Mouse (Mus musculus): ENCODE data around the gene 2310079G19Rik. TPM values are rescaled to one million over a fixed set of nuclear protein-coding genes. Genes with fewer than 3 reads are reported as not detected.

Gene 2310079G19Rik
- polyA plus RNA-seq (2015; fragmentation: Nextera tagmentation; extraction: Ambion mirVana): not detected in 2 replicates

DNA sequence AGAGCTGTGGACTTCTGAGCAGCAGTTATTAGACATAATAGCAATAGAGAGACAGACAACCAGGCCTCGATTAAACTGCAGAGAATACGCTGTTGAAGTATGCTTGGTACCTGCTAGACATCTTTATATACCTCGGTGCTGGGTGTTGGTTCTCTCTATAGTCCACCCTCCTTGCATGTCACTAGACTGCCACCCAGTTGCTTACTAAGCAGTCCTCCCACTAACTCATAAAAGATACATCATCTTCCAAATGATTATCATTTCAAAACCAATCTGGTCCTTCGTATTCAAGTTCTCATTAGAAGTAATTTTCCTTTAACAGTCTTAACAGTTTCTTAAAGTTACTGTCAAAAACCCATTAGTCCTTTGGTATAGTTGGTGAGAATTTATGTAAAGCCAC, at the start of gene 2310079G19Rik:
TSS of gene 2310079G19Rik (minus strand) at position 101 of the 400 bp plus-strand sequence.
- H3K27me3 ChIP-seq (ENCODE audit: control insufficient read depth, insufficient read depth, low read depth, low read length): no peaks in the 10 kb centered on the region
- 92% methylated on average over 4 of the region's 4 CpGs for whole genome bisulfite sequencing
- H3K36me3 ChIP-seq (ENCODE audit: control insufficient read depth, insufficient read depth, low read length): no peaks in the 10 kb centered on the region
- no peaks in the 10 kb centered on the region for H3K4me1 ChIP-seq (ENCODE audit: control insufficient read depth, insufficient read depth, low read length)
- no peak within 1 kb of the TSS for H3K27ac ChIP-seq (ENCODE audit: low read length)
- H3K9ac ChIP-seq (ENCODE audit: low read depth, low read length): no peak within 1 kb of the TSS
- ATAC-seq: no peak
- H3K4me2 ChIP-seq (ENCODE audit: low read length): no peak within 1 kb of the TSS
- no peak within 1 kb of the TSS for H3K4me3 ChIP-seq (ENCODE audit: low read depth, low read length)
- H3K9me3 ChIP-seq (replicated peaks; ENCODE audit: control insufficient read depth, low read length, poor library complexity, severe bottlenecking): no peaks in the 10 kb centered on the region

DNA sequence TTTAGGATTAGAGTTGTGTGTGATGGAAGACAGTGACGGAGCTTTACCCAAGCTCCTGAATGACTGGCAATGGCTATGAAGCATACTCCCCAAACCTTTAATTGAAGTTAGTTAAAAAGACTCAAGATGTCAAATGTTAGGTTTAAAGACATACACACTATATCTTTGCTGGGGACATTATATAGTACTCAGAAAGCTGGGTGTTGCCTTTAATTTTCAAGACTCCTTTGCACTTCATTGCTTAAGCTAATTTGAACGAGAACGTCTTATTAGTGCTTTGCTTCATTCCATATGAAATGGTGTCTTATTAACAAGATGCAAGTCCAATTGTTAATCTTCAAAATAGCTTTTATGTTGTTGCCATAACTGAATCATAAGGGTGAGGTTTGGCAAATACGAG, 44.1 kb upstream of the 2310079G19Rik start, which contains the start of gene Krtap27-1:
TSS of gene Krtap27-1 (minus strand) at position 101 of the 400 bp plus-strand sequence.
- Histone ChIP-seq H3K9ac (ENCODE audit: low read depth, low read length) (no peak within 1 kb of the TSS), H3K4me3 (ENCODE audit: low read depth, low read length) (no peak within 1 kb of the TSS), H3K4me1 (ENCODE audit: control insufficient read depth, insufficient read depth, low read length) (no peaks in the 10 kb centered on the region), H3K27ac (ENCODE audit: low read length) (no peak within 1 kb of the TSS), H3K9me3 (replicated peaks; ENCODE audit: control insufficient read depth, low read length, poor library complexity, severe bottlenecking) (no peaks in the 10 kb centered on the region), H3K4me2 (ENCODE audit: low read length) (no peak within 1 kb of the TSS), H3K27me3 (ENCODE audit: control insufficient read depth, insufficient read depth, low read depth, low read length) (no peaks in the 10 kb centered on the region), H3K36me3 (ENCODE audit: control insufficient read depth, insufficient read depth, low read length) (no peaks in the 10 kb centered on the region)
- WGBS: 87% methylated on average over 4 of the region's 4 CpGs
- ATAC-seq: no peak

DNA sequence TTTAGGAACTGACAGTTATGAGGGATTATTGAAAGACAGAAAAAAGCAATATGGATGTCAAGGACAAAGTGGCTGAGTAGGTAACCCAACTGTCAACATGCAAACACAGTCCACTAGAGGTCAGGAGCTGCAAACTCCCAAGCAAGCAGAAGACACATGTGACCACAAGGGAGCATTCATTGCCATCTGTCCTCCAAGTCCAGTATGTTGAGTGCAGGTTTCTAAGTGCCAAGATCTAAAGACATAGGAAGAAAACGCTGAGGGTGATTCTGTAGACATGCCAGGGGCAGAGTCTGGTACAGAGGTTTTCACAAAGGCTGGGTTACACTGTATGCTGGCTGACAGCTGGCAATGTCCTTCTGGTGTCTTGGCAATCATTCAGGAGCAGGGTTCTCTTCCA, 30.0 kb upstream of the 2310079G19Rik start:
- H3K4me2 ChIP-seq (ENCODE audit: low read length): no peak overlapping the region
- H3K27ac ChIP-seq (ENCODE audit: low read length): no peak overlapping the region
- H3K27me3 ChIP-seq (ENCODE audit: control insufficient read depth, insufficient read depth, low read depth, low read length): no peaks in the 10 kb centered on the region
- H3K36me3 ChIP-seq (ENCODE audit: control insufficient read depth, insufficient read depth, low read length): no peaks in the 10 kb centered on the region
- ATAC-seq: no peak
- no peak overlapping the region for H3K4me3 ChIP-seq (ENCODE audit: low read depth, low read length)
- no peak overlapping the region for H3K9ac ChIP-seq (ENCODE audit: low read depth, low read length)
- H3K9me3 ChIP-seq (replicated peaks; ENCODE audit: control insufficient read depth, low read length, poor library complexity, severe bottlenecking): no peaks in the 10 kb centered on the region
- 52% methylated on average over 1 of the region's 1 CpGs for WGBS
- no peaks in the 10 kb centered on the region for H3K4me1 ChIP-seq (ENCODE audit: control insufficient read depth, insufficient read depth, low read length)

DNA sequence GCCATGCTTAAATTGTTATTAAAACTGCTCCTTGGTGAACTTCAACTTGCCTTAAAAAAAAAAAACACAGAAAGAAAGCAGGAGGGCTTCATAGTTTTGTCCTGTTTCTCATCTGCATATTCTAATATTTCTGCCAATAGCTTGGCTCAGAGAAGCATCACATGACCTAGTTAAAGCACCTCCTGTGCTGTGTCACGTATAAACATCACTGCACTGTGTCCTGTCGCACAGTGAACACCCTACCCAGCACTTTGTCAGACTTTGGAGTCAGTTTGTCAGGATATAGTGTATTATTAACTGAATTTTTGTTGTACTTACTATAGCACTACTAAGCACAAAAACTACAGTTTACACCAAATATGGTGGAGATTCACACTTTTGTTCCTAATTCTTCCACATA, 24.5 kb upstream of the 2310079G19Rik start:
- no peak overlapping the region for H3K27ac ChIP-seq (ENCODE audit: low read length)
- WGBS: 73% methylated on average over 2 of the region's 2 CpGs
- H3K9ac ChIP-seq (ENCODE audit: low read depth, low read length): no peak overlapping the region
- H3K4me2 ChIP-seq (ENCODE audit: low read length): no peak overlapping the region
- H3K4me1 ChIP-seq (ENCODE audit: control insufficient read depth, insufficient read depth, low read length): no peaks in the 10 kb centered on the region
- no peaks in the 10 kb centered on the region for H3K9me3 ChIP-seq (replicated peaks; ENCODE audit: control insufficient read depth, low read length, poor library complexity, severe bottlenecking)
- no peak overlapping the region for H3K4me3 ChIP-seq (ENCODE audit: low read depth, low read length)
- no peaks in the 10 kb centered on the region for H3K36me3 ChIP-seq (ENCODE audit: control insufficient read depth, insufficient read depth, low read length)
- no peak for ATAC-seq
- no peaks in the 10 kb centered on the region for H3K27me3 ChIP-seq (ENCODE audit: control insufficient read depth, insufficient read depth, low read depth, low read length)

DNA sequence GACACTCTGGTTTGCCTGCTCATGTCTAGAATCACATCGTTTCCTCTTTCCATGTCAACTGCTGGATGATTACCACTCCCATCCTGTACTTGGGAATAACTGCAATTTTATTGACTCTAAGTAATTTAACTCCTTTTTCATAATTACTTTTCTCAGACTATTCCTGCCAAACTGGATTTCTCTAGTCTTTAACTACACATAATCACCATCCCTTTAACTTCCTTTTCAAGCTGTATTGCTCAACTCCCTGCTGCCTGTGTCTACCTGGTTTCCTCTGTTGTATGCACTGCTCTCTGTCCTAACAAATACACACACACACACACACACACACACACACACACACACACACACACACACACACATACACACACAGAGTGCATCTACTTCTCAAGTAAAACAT, 23.6 kb upstream of the 2310079G19Rik start:
- 86% methylated on average over 1 of the region's 1 CpGs for WGBS
- Histone ChIP-seq H3K4me1 (ENCODE audit: control insufficient read depth, insufficient read depth, low read length) (no peaks in the 10 kb centered on the region), H3K27ac (ENCODE audit: low read length) (no peak overlapping the region), H3K36me3 (ENCODE audit: control insufficient read depth, insufficient read depth, low read length) (no peaks in the 10 kb centered on the region), H3K4me2 (ENCODE audit: low read length) (no peak overlapping the region), H3K27me3 (ENCODE audit: control insufficient read depth, insufficient read depth, low read depth, low read length) (no peaks in the 10 kb centered on the region), H3K9me3 (replicated peaks; ENCODE audit: control insufficient read depth, low read length, poor library complexity, severe bottlenecking) (no peaks in the 10 kb centered on the region), H3K9ac (ENCODE audit: low read depth, low read length) (no peak overlapping the region), H3K4me3 (ENCODE audit: low read depth, low read length) (no peak overlapping the region)
- no peak for ATAC-seq

DNA sequence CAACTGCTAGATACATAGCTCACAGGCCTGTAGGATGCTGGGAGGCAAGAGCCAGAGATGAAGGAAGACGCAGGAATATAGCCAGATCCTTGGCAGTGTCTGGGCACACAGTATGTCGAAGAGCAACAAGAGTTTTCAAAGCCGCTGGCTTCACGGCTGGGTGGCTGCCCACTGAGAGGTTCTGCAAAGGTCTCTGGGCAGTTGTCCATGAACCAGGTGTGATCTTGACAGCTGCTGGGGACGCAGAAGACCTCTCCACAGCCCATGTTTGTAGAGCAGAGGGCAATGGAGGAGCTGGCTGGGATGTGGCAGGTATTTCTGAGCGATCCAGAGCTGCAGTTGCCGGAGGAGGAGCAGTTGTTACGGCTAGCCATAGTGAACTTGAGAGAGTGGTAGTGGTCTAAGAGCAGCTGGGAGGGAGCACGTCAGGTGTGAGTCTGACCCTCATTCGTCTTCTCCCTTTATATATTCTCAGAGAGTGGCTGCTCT, 19.9 kb upstream of the 2310079G19Rik start, which contains the start of gene Krtap26-1:
TSS of gene Krtap26-1 (minus strand) at position 439 of the 489 bp plus-strand sequence.
- Histone ChIP-seq H3K27ac (ENCODE audit: low read length) (no peak within 1 kb of the TSS), H3K9me3 (replicated peaks; ENCODE audit: control insufficient read depth, low read length, poor library complexity, severe bottlenecking) (no peaks in the 10 kb centered on the region), H3K4me1 (ENCODE audit: control insufficient read depth, insufficient read depth, low read length) (no peaks in the 10 kb centered on the region), H3K36me3 (ENCODE audit: control insufficient read depth, insufficient read depth, low read length) (no peaks in the 10 kb centered on the region), H3K4me3 (ENCODE audit: low read depth, low read length) (no peak within 1 kb of the TSS), H3K27me3 (ENCODE audit: control insufficient read depth, insufficient read depth, low read depth, low read length) (no peaks in the 10 kb centered on the region), H3K9ac (ENCODE audit: low read depth, low read length) (no peak within 1 kb of the TSS), H3K4me2 (ENCODE audit: low read length) (no peak within 1 kb of the TSS)
- no peak for ATAC-seq
- 89% methylated on average over 10 of the region's 10 CpGs for WGBS

DNA sequence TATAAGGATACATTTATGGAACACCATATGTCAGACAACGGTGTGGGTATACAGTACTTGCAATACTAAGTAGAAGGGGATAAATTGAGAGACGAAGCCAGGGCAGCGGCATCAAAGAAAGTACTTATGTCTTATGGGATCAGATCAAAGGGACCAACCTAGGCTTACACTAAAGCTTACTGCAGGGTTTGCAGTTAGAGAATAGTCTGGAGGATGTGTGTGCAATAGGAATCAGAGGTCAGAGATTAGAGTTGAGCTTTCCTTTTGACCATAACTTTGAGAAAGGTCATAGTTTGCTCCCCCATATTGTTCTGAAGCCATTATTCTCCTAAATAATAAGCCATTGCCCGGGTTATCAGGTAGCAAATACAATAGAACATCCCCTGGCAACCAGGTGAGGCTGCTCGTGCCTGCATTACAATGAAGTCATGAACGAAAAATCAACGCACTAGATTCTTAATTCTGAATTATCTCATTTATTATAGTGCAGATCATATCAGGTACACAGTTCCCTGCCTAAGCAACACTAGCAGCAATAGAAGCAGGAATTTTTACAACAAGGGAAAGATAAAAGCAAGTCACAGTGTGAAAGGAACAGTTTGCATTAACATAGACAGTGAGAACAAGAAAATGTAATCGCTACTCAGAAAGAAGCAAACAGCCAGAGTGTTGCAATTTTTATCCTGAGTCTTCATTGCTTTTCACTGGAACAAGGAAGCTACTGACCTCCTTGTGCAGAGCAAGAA, 19.1 kb upstream of the 2310079G19Rik start:
- WGBS: 63% methylated on average over 8 of the region's 8 CpGs
- no peak overlapping the region for H3K4me2 ChIP-seq (ENCODE audit: low read length)
- H3K36me3 ChIP-seq (ENCODE audit: control insufficient read depth, insufficient read depth, low read length): no peaks in the 10 kb centered on the region
- no peaks in the 10 kb centered on the region for H3K9me3 ChIP-seq (replicated peaks; ENCODE audit: control insufficient read depth, low read length, poor library complexity, severe bottlenecking)
- no peak overlapping the region for H3K27ac ChIP-seq (ENCODE audit: low read length)
- H3K4me3 ChIP-seq (ENCODE audit: low read depth, low read length): no peak overlapping the region
- H3K9ac ChIP-seq (ENCODE audit: low read depth, low read length): no peak overlapping the region
- no peak for ATAC-seq
- H3K27me3 ChIP-seq (ENCODE audit: control insufficient read depth, insufficient read depth, low read depth, low read length): no peaks in the 10 kb centered on the region
- H3K4me1 ChIP-seq (ENCODE audit: control insufficient read depth, insufficient read depth, low read length): no peaks in the 10 kb centered on the region

DNA sequence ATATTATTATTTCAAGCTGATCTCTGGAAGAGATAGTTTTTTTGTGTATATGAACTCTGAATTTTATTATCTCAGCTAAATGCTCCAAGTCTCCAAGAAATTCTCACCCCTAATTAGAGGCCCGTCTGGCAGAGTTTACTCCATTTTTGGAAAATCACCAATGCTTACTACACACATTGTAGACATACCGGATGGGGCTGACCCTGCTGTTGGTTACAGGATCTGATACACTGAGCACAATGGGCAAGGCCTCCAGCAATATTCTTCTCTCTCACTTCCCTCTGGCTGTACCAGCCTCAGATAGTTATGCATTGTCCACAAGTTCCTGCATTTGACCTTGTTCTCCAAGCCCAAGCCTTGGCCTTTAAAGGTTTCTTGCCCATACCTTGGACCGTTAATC, 12.6 kb upstream of the 2310079G19Rik start:
- Histone ChIP-seq H3K9me3 (replicated peaks; ENCODE audit: control insufficient read depth, low read length, poor library complexity, severe bottlenecking) (0 out of 2 replicates have a peak, but pooled peaks cover 2% of the 10 kb centered on the region), H3K4me3 (ENCODE audit: low read depth, low read length) (no peak overlapping the region), H3K4me1 (ENCODE audit: control insufficient read depth, insufficient read depth, low read length) (no peaks in the 10 kb centered on the region), H3K36me3 (ENCODE audit: control insufficient read depth, insufficient read depth, low read length) (no peaks in the 10 kb centered on the region), H3K27me3 (ENCODE audit: control insufficient read depth, insufficient read depth, low read depth, low read length) (no peaks in the 10 kb centered on the region), H3K9ac (ENCODE audit: low read depth, low read length) (no peak overlapping the region), H3K4me2 (ENCODE audit: low read length) (no peak overlapping the region), H3K27ac (ENCODE audit: low read length) (no peak overlapping the region)
- 88% methylated on average over 3 of the region's 3 CpGs for WGBS
- no peak for ATAC-seq

DNA sequence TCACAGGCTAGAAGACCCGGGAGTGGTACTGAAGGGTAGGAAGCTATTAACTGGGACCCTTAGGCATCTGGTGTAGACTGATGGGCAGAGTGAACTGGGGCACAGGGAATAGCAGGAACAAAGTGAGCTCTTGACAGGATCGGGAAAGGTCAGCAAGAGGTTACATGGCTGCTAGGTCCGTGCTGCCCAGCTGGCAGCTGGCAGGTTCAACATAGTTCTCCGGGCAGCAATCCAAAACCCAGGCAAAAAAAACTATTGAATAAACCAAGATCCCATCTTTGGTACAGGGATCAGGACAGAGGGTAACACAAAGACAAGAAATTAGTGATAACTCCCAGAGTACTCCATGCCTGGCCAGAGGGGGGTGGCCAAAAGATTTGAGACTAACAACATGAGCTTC, 7.7 kb upstream of the 2310079G19Rik start:
- H3K4me2 ChIP-seq (ENCODE audit: low read length): no peak overlapping the region
- ATAC-seq: no peak
- no peaks in the 10 kb centered on the region for H3K4me1 ChIP-seq (ENCODE audit: control insufficient read depth, insufficient read depth, low read length)
- H3K9ac ChIP-seq (ENCODE audit: low read depth, low read length): no peak overlapping the region
- 66% methylated on average over 4 of the region's 4 CpGs for WGBS
- H3K36me3 ChIP-seq (ENCODE audit: control insufficient read depth, insufficient read depth, low read length): no peaks in the 10 kb centered on the region
- H3K4me3 ChIP-seq (ENCODE audit: low read depth, low read length): no peak overlapping the region
- no peaks in the 10 kb centered on the region for H3K9me3 ChIP-seq (replicated peaks; ENCODE audit: control insufficient read depth, low read length, poor library complexity, severe bottlenecking)
- no peak overlapping the region for H3K27ac ChIP-seq (ENCODE audit: low read length)
- no peaks in the 10 kb centered on the region for H3K27me3 ChIP-seq (ENCODE audit: control insufficient read depth, insufficient read depth, low read depth, low read length)

Data from midbrain, embryonic 16.5 days (tissue).